In genomic region chr4:45491119-45491679, GRCm38 (mm10) we compare ENCODE assay signal across 9 mouse cellular contexts. TPM values are rescaled to one million over a fixed set of nuclear protein-coding genes. Genes with fewer than 3 reads are reported as not detected.
DNase-seq lines count a peak whose midpoint lies in the region; ATAC-seq lines count a peak whose summit lies in the region.
"Had no signal": no experiment of that assay in that cellular context is flagged by ENCODE, and none has a peak within 500 bp of the region (broad histone marks: within the 10 kb centered on the region; RNA-seq: fewer than 3 reads in every experiment).

No protein-coding gene starts in this region.

- H3K4me3 ChIP-seq in midbrain, embryonic 14.5 days (replicated peaks; ENCODE audit: low read depth, low read length), result no peak overlapping the region
- H3K4me3 ChIP-seq in midbrain, embryonic 15.5 days, result no peak overlapping the region
- peak overlapping the region; percentile 27 for H3K4me3 ChIP-seq in limb, embryonic 10.5 days
- no peak overlapping the region for H3K4me3 ChIP-seq in stomach, embryonic 16.5 days (replicated peaks; ENCODE audit: low read length)

- H3K4me2 ChIP-seq in midbrain, embryonic 14.5 days (ENCODE audit: low read length), result no peak overlapping the region
- no peak overlapping the region for H3K4me2 ChIP-seq in midbrain, embryonic 15.5 days
- no peak overlapping the region for H3K4me2 ChIP-seq in stomach, embryonic 16.5 days (ENCODE audit: low read depth, low read length)

- no peaks in the 10 kb centered on the region; the same call in 1 of the 2 replicates for H3K27me3 ChIP-seq in midbrain, embryonic 14.5 days (ENCODE audit: control insufficient read depth, insufficient read depth, low read length)
- H3K27me3 ChIP-seq in midbrain, embryonic 15.5 days (replicated peaks), result no peaks in the 10 kb centered on the region; the same call in 1 of the 2 replicates
- no peaks in the 10 kb centered on the region for H3K27me3 ChIP-seq in limb, embryonic 10.5 days (ENCODE audit: low read depth, poor library complexity, severe bottlenecking)
- no peaks in the 10 kb centered on the region for H3K27me3 ChIP-seq in stomach, embryonic 16.5 days (ENCODE audit: control insufficient read depth, insufficient read depth, low read length)

- 43% methylated on average over 6 of the region's 6 CpGs for WGBS in midbrain, embryonic 14.5 days
- 45% methylated on average over 6 of the region's 6 CpGs for WGBS in midbrain, embryonic 15.5 days
- 5% methylated on average over 6 of the region's 6 CpGs for WGBS in limb, embryonic 10.5 days
- WGBS in stomach, embryonic 16.5 days, result 41% methylated on average over 6 of the region's 6 CpGs

- ATAC-seq in midbrain, embryonic 14.5 days (ENCODE audit: low FRiP score, low TSS enrichment), result no peak
- no peak for ATAC-seq in midbrain, embryonic 15.5 days (replicated peaks)
- no peak for ATAC-seq in stomach, embryonic 16.5 days (ENCODE audit: insufficient read depth, low FRiP score)

- no peak overlapping the region for H3K27ac ChIP-seq in midbrain, embryonic 14.5 days (replicated peaks; ENCODE audit: low read depth, low read length)
- H3K27ac ChIP-seq in midbrain, embryonic 15.5 days, result no peak overlapping the region; the same call in 1 of the 2 replicates
- H3K27ac ChIP-seq in limb, embryonic 10.5 days, result peak overlapping the region; percentile 79
- peak overlapping the region; percentile 88 for H3K27ac ChIP-seq in stomach, embryonic 16.5 days (ENCODE audit: low read length)

- peaks cover 53% of the 10 kb centered on the region for H3K4me1 ChIP-seq in midbrain, embryonic 14.5 days (ENCODE audit: control insufficient read depth, insufficient read depth, low read length)
- H3K4me1 ChIP-seq in midbrain, embryonic 15.5 days, result peaks cover 58% of the 10 kb centered on the region
- H3K4me1 ChIP-seq in limb, embryonic 10.5 days, result peaks cover 90% of the 10 kb centered on the region
- H3K4me1 ChIP-seq in stomach, embryonic 16.5 days (ENCODE audit: control insufficient read depth, insufficient read depth, low read length), result peaks cover 86% of the 10 kb centered on the region

- peak overlapping the region; percentile 23; the same call in 1 of the 2 replicates for H3K9ac ChIP-seq in midbrain, embryonic 14.5 days (replicated peaks; ENCODE audit: low read length)
- H3K9ac ChIP-seq in midbrain, embryonic 15.5 days, result no peak overlapping the region
- H3K9ac ChIP-seq in stomach, embryonic 16.5 days (ENCODE audit: low read length), result 0 out of 2 replicates have a peak overlapping the region, but pooled peaks have one; percentile 19

- H3K36me3 ChIP-seq in midbrain, embryonic 14.5 days (ENCODE audit: control insufficient read depth, insufficient read depth, low read length), result no peaks in the 10 kb centered on the region
- no peaks in the 10 kb centered on the region for H3K36me3 ChIP-seq in midbrain, embryonic 15.5 days (replicated peaks)
- peaks cover 17% of the 10 kb centered on the region for H3K36me3 ChIP-seq in limb, embryonic 10.5 days
- H3K36me3 ChIP-seq in stomach, embryonic 16.5 days (ENCODE audit: control insufficient read depth, insufficient read depth, low read length), result no peaks in the 10 kb centered on the region

- no peaks in the 10 kb centered on the region for H3K9me3 ChIP-seq in midbrain, embryonic 14.5 days (ENCODE audit: control insufficient read depth, low read length)
- H3K9me3 ChIP-seq in midbrain, embryonic 15.5 days, result no peaks in the 10 kb centered on the region
- no peaks in the 10 kb centered on the region for H3K9me3 ChIP-seq in limb, embryonic 10.5 days (replicated peaks)
- no peaks in the 10 kb centered on the region for H3K9me3 ChIP-seq in stomach, embryonic 16.5 days (replicated peaks; ENCODE audit: control insufficient read depth, low read length)

- peak; percentile 49 for DNase-seq in embryo, embryonic 10.5 days (ENCODE audit: low spot score)
- DNase-seq in embryo, embryonic 11 days, result no peak
- DNase-seq in midbrain, embryonic 14.5 days, result no peak
- DNase-seq in limb, embryonic 10.5 days (ENCODE audit: low spot score), result no peak
- DNase-seq in left cerebral cortex, adult 8-10 months (ENCODE audit: low spot score in 2 of 2), result no peak
- no peak for DNase-seq in layer of hippocampus, adult 9-10 months (ENCODE audit: low spot score)
- DNase-seq: thymus, postnatal 14 days had no signal

RNA-seq across cellular contexts. Expression of gene Shb, which starts 41.1 kb away (rescaled TPM):
- 10.2 and 10.4 TPM in 2 replicates for polyA plus RNA-seq in midbrain, embryonic 14.5 days (2014; fragmentation: Nextera tagmentation; extraction: Ambion mirVana)
- 6.3 and 6.7 TPM in 2 replicates for polyA plus RNA-seq in midbrain, embryonic 15.5 days (2015; fragmentation: Nextera tagmentation; extraction: Ambion mirVana)
- 4.3 and 4.8 TPM in 2 replicates for polyA plus RNA-seq in limb, embryonic 10.5 days (2016; fragmentation: Nextera tagmentation; extraction: Ambion mirVana)
- polyA plus RNA-seq in stomach, embryonic 16.5 days (2015; fragmentation: Nextera tagmentation; extraction: Ambion mirVana), result 2.1 and 2.7 TPM in 2 replicates
- total RNA-seq in left cerebral cortex, adult 8-10 months (2022), result 10 to 100 TPM; 17.1 to 20.0 (median 18.9) TPM

Comparison
In these comparisons a context has a peak if more than half of its experiments do, and no peak if none do; other contexts are left out.
1. H3K27ac ChIP-seq: peak in limb, embryonic 10.5 days (single experiment) and stomach, embryonic 16.5 days (single experiment); none in midbrain, embryonic 14.5 days (single experiment) and midbrain, embryonic 15.5 days (single experiment).